Mouse (Mus musculus) cortical plate, adult 2 months (tissue): ENCODE measurements at regions not wholly inside any gene's neighbourhood (a gene's known extent, or its start where the extent isn't known, plus 50 kb on each side); places are given as distances from the start of the nearest gene placed in this dataset.

Source experiments
- CTCF ChIP-seq: fragments of 200-500 bp; IDR thresholded peaks from 2 replicates; pipeline ENCODE4 v1.5.1; 2011; ENCODE audit warnings: mild to moderate bottlenecking, control low read depth, low read length; ENCODE audit not compliant: insufficient read depth; ENCODE audit errors: extremely low read depth
- POLR2A ChIP-seq: fragments of 200-500 bp; IDR thresholded peaks from 2 replicates; pipeline ENCODE4 v1.6.1; 2011; ENCODE audit warnings: mild to moderate bottlenecking, low read length, control low read depth; ENCODE audit not compliant: insufficient read depth; ENCODE audit errors: extremely low read depth

- TF ChIP-seq CTCF, result no peak
- TF ChIP-seq POLR2A, result no peak
Observed at GRCm38 (mm10) chr3:143694817-143695216, 510.2 kb downstream of the Lmo4 start.
